Mouse (Mus musculus): Measurements from ENCODE around the gene Htr1f.

Htr1f gene

GRCm38 (mm10) chr16:64941646-64942195 lies 163.9 kb downstream of the Htr1f start:
- DNase-seq: no peak

- no peak for DNase-seq
These were observed 170.9 kb downstream of the Htr1f start for GRCm38 (mm10) chr16:64934793-64935192.

GRCm38 (mm10) chr16:64934011-64934410 lies 171.6 kb downstream of the Htr1f start:
- no peak for DNase-seq

GRCm38 (mm10) chr16:64923500-64923899 lies 182.2 kb downstream of the Htr1f start:
- DNase-seq: no peak

GRCm38 (mm10) chr16:64908747-64909146 lies 196.9 kb downstream of the Htr1f start:
- DNase-seq: no peak

GRCm38 (mm10) chr16:64907112-64907511 lies 198.5 kb downstream of the Htr1f start:
- DNase-seq: no peak

- DNase-seq: no peak
These were observed 202.3 kb downstream of the Htr1f start for GRCm38 (mm10) chr16:64903328-64903727.

GRCm38 (mm10) chr16:64899084-64899483 lies 206.6 kb downstream of the Htr1f start:
- no peak for DNase-seq

- DNase-seq: no peak
These were observed 216.2 kb downstream of the Htr1f start for GRCm38 (mm10) chr16:64889496-64889895.

- DNase-seq: no peak
These were observed 220.1 kb downstream of the Htr1f start for GRCm38 (mm10) chr16:64885547-64885946.

GRCm38 (mm10) chr16:64885142-64885541 lies 220.5 kb downstream of the Htr1f start:
- DNase-seq: no peak

GRCm38 (mm10) chr16:64884420-64884838 lies 221.2 kb downstream of the Htr1f start:
- no peak for DNase-seq

- no peak for DNase-seq
These were observed 221.8 kb downstream of the Htr1f start for GRCm38 (mm10) chr16:64883896-64884295.

- DNase-seq: no peak
These were observed 224.2 kb downstream of the Htr1f start for GRCm38 (mm10) chr16:64881442-64881841.

GRCm38 (mm10) chr16:64880986-64881385 lies 224.7 kb downstream of the Htr1f start:
- no peak for DNase-seq

GRCm38 (mm10) chr16:64879735-64880134 lies 225.9 kb downstream of the Htr1f start:
- no peak for DNase-seq

GRCm38 (mm10) chr16:64878611-64879132 lies 227.0 kb downstream of the Htr1f start:
- no peak for DNase-seq

- DNase-seq: no peak
These were observed 228.3 kb downstream of the Htr1f start for GRCm38 (mm10) chr16:64877314-64877713.

- DNase-seq: no peak
These were observed 228.9 kb downstream of the Htr1f start for GRCm38 (mm10) chr16:64876631-64877265.

GRCm38 (mm10) chr16:64875822-64876221 lies 229.8 kb downstream of the Htr1f start:
- DNase-seq: no peak

GRCm38 (mm10) chr16:64875384-64875783 lies 230.3 kb downstream of the Htr1f start:
- DNase-seq: no peak
